Mouse (Mus musculus) kidney, postnatal 14 days (tissue): ENCODE measurements around the gene R3hdm1.
"Not testable (repeated sequence)": the region's sequence is repeated elsewhere in the genome, so short reads cannot be mapped to it uniquely, and the experiment has no call there.

Source experiments
- DNase-seq: peaks from one replicate; pipeline ENCODE4 v3.0.0; 2022; ENCODE audit warnings: mixed read lengths

R3hdm1 gene

DNA sequence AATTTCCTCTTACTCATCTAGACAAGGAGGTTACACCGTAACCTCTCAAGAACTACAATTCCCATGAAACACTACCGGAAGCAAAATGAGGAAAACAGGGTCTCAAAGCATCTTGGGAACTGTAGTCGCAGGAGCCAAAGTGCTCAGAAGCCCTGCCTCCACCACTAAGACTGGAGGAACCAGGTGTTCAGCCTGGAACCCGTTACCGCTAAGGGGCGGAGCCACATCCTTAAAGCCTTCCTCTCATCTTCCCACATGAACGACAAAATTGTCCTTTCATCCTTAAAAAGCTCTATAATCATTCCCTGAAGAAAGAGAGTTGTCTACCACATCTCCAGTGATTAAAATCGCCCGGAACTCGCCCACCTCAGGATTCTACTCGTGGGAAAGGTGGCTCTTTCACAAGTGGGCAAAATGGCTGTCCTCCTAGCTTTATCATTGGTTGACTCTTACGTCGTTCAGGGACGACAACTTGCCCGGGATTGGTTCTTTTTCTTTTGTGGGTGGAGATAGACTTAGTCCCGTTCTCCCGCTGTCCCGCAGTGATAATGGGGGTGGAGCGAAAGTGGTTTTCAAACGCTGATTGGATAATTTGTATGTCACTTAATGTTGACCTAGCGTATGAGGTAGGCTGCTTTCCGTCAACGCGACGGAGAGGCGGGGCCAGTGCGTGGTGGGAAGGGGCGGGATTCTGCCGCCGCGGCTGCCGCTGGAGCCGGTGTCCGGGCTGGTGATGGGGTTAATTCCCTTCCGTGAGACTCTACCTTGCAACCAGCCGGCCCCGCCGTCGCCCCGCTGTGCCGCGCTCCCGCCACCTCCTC, at the start of gene R3hdm1, which contains the start of gene Zranb3:
Gene R3hdm1, plus strand, starts transcription at position 661 of the 821 bp plus-strand sequence.
Gene Zranb3, minus strand, starts transcription at position 407 of the 821 bp plus-strand sequence.
- DNase-seq = peak; percentile 99

DNA sequence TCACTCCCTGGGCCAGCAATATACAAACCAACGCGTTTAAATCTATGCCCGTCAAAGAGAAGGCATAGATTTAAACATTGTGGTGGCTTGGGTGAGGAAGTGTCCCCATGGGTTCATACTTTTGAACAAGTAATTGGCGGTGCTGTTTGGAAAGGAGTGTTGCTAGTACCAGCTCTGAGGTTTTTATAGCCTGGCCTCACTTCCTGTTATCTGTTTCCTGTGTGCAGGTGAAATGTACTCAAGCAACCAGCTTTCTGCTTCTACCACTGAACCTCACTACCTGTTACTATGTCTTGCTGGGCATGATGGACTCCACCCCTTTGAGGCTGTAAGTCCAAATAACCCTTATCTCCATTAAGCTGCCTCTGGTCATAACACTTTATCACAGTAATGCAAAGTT, 45.8 kb upstream of the R3hdm1 start:
- DNase-seq = no peak

DNA sequence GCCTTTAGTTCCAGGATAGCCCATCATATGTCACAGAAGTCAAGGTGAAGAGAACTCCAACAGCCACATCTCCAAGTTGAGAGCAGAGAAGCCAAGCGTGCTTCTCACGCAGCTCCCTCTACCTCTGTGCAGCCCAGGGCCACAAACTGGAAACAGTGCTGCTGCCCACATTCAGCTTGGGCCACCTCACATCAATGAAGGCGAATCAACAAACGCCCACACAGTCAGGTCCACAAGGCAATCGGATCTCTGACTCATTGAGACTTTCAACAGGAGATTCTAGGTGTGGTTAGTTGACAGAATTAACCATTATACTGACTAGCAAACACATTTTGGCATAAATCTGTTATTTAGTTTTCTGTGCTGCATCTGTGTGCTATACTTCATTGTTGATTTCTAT, 44.5 kb upstream of the R3hdm1 start:
- no peak for DNase-seq

DNA sequence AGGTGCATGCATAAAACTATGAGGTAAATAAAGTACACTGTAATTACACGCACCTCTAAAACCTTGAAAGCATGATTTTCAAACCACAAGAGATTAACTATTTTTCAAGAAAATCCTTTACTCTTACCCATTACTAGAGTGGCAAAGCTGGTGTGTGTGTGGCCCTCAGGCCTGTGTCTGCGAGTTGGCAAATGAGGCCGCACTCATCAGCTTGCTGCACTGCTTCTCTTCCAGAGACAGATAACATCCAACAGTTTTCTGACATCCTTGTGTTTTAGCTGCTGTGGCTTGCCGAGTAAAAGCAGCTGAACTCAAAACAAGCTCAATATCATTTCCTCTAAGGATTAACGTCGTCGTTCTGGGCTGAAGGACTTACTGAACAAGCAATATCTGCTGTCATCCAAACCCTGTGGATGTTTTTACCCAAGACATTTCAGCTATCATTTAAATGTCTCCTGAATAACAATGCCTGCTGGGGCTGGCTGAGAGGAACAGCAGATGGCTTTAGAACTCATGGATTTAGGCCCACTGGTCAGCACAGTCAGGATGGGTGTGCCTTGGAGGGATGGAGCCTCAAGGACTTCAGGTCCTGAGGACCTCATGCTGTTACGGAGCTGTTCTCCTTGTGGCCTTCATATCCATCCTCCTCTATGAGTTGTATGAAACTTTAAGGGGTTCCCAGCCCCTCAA, 42.3 kb upstream of the R3hdm1 start:
- DNase-seq = no peak

DNA sequence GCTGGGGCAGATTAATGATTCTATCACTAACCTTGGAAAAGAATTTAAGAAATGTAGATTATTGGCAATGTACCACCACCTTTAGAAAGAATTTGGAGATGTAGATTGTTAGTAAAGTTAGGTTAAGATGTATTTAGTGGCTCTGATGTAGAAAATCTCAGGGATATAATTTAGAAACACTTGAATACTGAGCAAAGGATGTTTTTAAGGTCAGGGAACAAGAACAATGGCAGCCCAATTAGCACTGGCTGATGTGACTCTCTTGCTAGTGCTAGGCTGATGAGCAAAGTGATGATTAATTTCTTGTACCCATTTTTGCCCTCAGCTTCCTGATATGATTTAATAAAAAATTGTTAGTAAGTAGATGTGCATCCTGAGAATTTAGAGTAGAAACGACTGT, 41.7 kb upstream of the R3hdm1 start:
- DNase-seq = no peak

DNA sequence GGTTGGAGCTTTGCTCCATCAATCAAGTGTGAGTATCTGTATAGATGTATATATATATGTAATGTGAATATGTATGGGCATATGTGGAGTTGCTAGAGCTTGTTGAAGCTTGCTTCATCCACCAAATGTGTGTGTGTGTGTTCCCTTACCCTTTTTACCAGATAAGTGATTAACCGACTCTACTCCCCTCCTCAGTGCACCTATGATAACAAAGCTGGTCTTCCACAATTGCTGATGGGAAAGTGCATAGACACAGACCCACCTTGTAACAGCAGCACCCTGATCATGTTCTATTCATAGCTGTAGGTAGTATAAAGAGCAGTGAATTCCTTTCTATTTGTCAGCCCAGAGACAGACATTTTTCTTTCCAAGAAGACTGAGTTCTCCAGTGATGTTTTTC, 40.9 kb upstream of the R3hdm1 start:
- no peak for DNase-seq

DNA sequence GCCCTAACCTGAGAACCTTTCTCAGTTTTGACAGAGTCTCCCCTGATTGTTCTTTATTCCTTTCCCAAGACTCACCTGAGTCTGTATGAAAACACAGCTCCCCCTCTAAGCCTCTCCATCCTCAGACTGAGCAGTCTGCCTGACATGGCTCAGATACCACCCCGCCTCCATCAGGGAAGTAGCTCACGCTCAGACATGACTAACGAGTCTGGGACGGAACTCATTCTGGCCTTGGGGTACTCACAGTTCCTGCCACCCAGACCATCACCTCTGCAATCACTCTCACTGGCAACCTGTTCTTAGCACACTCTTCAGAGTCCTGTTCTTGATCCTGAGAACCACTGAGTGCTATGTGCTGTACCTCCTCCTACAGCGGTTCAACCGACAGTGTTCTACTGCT, 38.4 kb upstream of the R3hdm1 start:
- no peak for DNase-seq

DNA sequence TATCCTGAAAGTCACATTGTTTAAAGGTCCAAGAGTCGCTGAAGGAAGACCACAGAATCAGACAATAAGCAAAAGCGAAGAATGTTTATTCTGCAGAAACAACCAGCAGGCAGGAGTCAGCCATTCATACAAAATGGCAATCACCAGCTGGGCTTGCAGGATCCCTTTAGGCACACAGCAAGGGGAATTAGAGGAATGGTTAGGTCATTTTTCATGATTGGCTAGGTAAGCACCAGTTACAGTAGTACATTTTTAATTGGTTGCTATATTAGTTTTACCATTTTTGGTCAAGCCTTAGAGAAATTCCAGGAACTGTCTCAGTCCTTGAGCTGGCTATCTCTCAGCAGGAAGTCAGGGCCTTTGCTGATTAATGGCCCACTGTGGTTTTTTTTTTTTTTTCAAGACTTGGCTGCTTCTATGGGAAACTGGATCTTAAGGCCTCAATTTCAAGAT, 34.1 kb upstream of the R3hdm1 start:
- DNase-seq = peak; percentile 8

DNA sequence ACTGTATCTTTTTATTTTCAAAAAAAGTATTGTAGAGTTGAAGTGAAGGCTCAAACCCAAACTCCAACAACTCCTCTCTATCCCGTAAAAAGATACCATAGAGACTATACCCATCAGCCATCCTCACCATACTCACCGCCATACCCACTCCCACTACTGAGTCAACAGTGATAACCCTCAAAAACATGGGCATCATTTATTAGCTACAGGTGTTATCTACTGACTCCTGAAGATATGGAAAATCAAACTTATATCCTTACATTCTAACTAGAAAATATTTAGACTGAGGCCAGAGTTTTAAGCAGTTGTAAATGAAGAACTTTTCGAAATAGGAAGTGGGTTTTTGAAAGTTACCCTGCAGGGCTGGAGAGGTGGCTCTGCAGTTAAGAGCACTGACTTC, 33.1 kb upstream of the R3hdm1 start:
- DNase-seq = no peak

DNA sequence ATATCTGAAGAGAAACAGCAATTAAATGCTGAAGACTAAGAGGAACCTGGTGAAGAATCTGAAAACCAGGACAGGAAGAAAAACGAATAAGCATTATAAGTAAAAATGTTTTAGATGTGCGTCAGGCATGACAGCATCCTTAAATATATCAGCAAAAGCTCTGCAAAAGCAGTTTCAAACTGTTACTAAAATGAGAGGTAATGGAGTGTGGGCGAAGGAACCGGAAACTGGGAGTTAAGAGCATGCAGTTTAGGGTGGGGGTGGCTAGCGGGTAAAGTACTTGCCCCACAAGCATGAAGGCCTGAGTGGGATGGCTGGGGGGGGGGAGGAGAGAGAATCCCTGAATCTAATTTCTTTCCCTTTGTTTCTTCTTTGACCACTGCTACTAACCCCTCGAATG, 30.1 kb upstream of the R3hdm1 start:
- DNase-seq = no peak

DNA sequence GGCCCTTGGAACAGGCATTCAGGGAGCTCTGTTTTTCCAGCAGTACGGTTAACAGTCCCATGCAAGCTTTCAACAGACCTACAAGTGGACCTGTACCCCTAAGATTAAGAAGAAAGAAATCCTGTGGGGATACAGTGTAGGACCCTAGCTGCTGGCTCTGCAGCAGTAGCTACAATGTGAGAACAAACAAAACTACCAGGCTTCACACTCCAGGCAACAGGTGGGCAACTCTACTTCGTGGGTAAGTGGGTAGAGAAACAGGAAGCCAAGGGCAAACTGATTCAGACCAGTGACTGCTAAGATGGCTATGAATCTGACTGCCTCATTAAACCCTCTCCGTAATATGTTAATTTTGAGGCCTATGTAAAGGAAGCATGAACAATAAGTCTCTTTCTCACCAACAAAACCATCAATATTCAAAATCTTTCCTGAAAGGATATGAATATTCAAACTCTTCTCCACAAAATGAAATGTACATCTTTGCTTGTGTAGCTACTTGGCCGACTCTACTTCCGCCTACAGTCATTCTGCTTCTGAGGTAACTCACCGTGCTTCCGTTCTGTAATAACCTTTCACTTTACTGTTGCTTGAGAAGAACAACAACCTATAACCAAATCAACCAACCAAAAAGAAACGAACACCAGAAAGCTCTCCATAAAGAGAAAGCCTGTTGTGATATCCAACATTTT, 26.2 kb upstream of the R3hdm1 start:
- no peak for DNase-seq

DNA sequence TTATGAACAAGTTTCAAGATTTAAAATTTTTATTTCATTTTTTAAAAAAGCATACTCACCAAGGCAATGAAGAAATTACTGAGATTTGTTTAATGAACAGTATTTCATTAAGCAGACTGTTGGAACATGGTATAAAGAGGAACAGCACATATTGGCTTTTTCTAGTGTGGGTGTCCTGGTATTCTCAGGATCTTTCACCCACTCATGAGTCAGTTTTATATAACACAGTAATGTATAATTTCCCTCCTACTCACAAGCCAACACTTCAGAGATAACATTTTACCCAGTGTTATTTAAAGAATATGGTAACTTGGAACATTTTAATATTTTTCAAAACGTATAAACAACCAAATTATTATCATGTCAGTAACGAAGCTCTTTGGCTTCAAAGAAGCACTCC, 25.3 kb upstream of the R3hdm1 start:
- DNase-seq = no peak

DNA sequence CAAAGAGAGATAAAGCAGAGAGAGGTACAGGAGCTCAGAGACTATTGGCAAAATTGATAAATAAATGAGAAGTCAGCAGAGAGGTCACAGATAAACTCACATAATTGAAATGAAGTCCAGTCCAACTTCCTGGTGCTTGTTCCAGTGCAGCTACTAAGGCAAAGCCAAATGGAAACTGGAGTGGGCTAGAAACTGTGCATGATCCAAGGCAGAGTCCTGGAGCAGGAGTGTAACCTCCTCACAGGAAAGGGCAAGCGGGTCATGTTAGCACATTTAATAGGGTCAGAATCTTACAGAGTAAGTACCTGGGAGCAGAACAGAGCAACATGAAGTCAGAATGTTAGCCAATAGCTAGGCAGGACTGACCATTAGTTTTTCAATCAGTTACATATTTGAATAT, 24.5 kb upstream of the R3hdm1 start:
- DNase-seq = no peak

DNA sequence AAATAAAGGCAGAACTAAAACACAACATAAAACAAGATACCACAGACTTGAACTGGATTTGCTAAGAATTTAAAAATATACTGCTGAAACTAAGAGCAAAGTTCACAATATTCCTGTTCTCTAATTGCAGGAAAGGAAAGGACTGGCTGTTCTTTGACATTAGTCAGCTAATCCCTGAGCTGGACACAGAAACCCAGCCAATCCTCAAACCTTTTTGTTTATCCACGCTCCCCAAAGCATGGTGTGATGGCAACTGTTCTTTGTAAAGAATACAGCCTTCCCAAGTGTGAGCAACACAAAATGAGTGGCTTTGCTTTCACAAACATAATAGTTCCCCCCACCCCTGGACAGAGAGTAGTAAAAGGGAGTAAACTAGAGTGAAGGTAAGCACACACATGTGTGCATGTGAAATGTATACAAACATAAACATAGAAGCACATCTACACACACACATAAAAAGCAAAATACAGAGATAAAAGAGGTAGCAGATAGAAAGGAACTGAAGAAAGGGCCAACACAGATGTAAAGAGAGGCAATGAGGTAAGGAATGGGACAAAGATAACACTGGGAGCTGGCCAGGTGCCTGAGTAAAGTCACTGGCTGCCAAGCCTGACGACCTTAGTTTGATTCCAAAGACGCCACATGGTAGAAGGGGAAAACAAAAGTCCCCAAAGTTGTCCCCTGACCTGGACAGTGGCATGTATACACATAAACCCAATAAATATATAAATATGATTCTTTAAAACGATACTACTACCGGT, 22.0 kb upstream of the R3hdm1 start:
- DNase-seq = no peak

DNA sequence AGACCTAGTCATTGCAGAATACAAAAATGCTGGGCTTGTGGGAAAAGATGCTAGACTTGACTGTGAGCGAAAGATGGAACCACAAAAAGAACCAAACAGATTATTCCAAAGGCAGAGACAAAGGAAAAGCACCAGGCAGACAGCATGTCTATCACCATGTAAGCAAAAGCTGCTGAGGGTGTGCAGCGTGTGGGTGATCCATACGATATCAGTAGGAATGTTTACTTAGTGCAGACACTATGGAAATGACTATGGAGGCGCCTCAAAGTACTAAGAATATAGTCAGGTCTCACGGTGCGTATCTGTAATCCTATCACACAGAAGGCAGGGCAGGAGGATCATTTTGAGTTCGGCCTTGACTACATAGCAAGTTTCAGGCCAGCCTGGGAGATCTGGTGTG, 21.2 kb upstream of the R3hdm1 start:
- DNase-seq = no peak

DNA sequence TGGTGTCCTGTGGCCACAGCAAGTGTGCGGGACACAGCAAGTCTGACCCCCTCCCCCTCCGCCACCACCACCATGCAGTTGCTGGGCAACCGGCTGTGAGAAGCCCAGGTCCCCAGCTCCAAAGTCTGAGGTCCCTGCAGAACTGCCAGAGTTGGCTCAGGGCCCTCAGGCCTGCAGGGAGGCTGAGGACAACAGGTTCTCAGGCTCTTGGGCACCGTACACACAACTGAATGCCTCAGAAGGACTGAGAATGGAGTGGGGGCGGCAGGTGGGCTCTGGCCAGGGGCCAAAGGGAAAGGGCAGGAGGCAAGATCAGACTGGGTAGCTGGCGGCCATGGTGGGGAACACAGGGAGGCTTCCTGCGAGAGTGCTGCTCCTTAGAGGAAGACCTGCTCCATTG, 20.3 kb upstream of the R3hdm1 start:
- DNase-seq = peak; percentile 33

DNA sequence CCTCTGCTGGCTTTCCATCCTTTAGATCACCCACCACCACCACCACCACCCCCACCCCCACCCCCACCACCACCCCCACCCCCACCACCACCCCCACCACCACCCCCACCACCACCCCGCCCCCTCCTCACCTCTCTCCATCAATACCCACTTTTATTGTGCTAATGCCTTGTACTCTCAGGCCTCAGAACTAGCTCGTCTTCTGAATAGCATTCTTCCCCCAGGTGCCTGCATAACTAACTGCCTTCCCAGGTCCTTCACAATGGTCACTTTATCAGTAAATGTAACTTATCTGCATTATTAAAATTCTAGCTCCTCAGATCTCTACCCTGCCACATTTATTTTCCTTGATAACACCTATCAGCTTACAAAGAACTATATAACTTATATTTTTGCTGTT, 8.4 kb upstream of the R3hdm1 start:
- no peak for DNase-seq

DNA sequence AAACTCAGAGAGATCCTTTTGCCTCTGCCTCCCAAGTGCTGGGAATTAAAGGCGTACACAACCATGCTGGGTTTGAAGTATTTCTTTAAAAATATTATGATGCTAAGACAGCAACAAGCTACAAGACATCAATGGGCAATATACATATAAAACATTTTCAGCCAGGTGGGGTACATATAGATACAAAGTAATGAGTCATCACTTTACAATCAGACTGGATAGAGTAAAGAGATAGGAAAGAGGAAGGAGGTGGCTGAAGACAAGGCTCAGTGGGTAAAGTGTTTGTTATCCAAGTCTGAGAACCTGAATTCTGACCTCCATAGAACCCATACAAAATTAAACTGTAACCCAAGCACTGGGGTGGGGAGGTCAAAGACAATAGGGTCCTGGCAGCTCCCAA, 4.8 kb upstream of the R3hdm1 start:
- DNase-seq = no peak

DNA sequence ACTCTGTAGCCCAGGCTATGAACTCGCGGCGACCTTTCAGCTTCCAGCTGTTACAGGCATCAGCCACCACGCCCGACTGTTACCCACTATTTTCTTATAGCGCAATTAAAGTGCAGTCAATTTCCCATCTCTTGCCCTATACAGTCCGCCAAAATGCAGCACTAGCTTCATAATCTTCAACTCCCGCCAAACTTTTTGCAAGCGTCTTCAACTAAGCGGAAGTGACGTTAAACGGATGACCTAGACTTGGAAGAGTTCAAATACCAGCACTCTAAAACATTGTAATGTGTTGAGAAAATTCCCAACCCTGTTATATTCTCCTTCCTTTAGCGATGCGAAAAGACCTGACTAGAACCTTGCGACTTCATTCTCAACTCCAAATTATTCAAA, 855 bp upstream of the R3hdm1 start:
- no peak for DNase-seq

DNA sequence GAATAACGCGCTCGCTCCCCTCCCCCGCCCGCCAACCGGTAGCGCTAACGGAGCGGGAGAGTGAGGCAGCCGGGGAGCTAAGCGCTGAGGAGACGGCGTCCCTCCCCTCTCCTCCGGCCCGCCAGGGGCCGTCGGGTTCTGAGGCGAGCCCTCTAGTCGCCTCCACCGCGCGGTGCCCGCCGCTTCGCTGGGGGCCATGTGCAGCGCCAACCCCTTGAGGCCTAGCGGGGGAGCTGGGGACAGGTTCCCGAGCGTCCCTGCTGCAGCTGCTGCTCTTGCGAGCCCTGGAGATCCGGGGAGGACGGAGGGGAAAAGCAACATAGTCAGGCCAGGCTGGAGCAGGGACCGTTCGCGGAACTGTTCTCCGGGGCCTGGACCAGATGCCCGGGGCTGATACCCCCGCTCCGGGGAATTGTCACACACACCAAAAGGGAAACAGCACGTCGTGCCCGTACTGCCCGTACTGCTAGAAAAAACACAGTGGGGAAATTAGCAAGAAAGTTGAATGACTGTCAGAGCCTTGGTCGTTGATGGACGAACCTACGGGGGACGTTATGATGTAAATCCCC, 503 bp downstream of the R3hdm1 start:
- DNase-seq = no peak

DNA sequence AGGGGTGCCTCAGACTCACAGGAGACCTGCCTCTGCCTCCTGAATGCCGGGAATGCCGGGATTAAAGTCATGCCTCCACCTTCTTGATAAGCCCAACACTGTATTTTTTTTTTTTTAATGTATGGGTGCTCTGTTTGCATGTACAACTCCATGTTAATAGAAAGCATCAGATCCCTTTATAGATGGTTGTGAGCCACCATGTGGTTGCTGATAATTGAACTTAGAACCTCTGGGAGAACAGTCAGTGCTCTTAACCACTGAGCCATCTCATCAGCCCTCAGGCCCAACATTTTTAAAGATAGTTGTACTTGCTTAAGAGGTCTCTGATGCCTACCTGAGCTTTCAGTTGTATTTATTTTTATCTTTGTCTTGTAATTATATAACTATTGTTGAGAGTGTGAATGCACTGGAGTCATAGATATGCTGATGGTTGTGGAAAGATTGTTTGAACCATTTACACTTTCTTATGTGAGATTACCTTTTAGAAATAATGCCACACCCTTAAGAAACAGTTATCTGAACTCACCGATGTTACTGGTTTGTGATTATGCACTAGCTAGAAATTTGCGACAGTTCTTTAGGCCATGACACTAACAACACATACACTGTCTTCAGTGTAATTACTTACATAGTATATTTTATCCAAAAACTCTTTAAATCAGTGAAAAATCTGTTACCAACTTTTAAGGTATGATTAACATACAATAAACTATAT, 18.0 kb downstream of the R3hdm1 start:
- no peak for DNase-seq

DNA sequence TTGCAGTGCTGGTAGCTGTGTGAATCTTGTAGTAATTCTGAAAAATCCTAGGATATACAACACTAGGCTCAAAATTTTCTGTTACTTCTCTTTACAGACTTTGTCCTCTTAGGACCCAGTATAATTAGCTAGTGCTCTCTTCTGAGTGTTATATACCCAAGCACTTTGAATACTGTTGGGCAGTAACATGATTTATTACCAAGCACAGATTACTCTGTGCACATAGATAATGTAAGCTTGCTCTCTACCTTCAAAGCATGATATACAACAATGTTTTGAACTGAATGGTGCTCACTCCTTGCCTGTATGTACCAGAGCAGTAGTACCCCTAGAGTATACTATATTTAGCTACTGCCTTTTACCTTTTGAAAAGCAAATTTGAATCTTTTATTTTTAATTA, 33.1 kb downstream of the R3hdm1 start:
- not testable (repeated sequence) for DNase-seq
